Mouse (Mus musculus) heart, postnatal 0 days (tissue): Measurements from ENCODE around the gene Macc1. TPM values are rescaled to one million over a fixed set of nuclear protein-coding genes. Genes with fewer than 3 reads are reported as not detected.

ENCODE experiments used
- ATAC-seq: fragments of 200-750 bp; cut with Nextera tagmentation; 2 replicates; pipeline ENCODE4 v1.8.0; 2017; ENCODE audit warnings: low read depth, moderate number of reproducible peaks, moderate library complexity; ENCODE audit not compliant: insufficient read depth
- DNase-seq: peaks from one replicate; pipeline ENCODE4 v3.0.0-alpha.2; 2016; ENCODE audit warnings: low spot score
- H3K27ac ChIP-seq: fragments of 300-500 bp; sonication (generic); 2 replicates; pipeline ENCODE4 v1.5.1; 2014; ENCODE audit warnings: low read depth, mild to moderate bottlenecking
- H3K27me3 ChIP-seq: fragments of 300-500 bp; sonication (generic); 2 replicates; pipeline ENCODE4 v1.6.1; 2014; ENCODE audit warnings: low read length, mixed read lengths; ENCODE audit not compliant: control insufficient read depth, insufficient read depth
- H3K36me3 ChIP-seq: fragments of 300-500 bp; sonication (generic); replicated peaks from 2 replicates; pipeline ENCODE4 v1.6.1; 2014; ENCODE audit warnings: low read length, mixed read lengths; ENCODE audit not compliant: control insufficient read depth, insufficient read depth
- H3K4me1 ChIP-seq: fragments of 300-500 bp; sonication (generic); 2 replicates; pipeline ENCODE4 v1.6.1; 2014; ENCODE audit warnings: antibody characterized with exemption; ENCODE audit not compliant: control insufficient read depth, insufficient read depth
- H3K4me2 ChIP-seq: fragments of 300-500 bp; sonication (generic); 2 replicates; pipeline ENCODE4 v1.6.1; 2014; ENCODE audit warnings: low read depth, mild to moderate bottlenecking, low read length, moderate library complexity
- H3K4me3 ChIP-seq: fragments of 300-500 bp; sonication (generic); 2 replicates; pipeline ENCODE4 v1.5.1; 2014; ENCODE audit warnings: low read depth, low read length
- H3K9ac ChIP-seq: fragments of 300-500 bp; sonication (generic); replicated peaks from 2 replicates; pipeline ENCODE4 v1.6.1; 2014; ENCODE audit warnings: low read depth, low read length, mixed read lengths
- H3K9me3 ChIP-seq: fragments of 300-500 bp; sonication (generic); replicated peaks from 2 replicates; pipeline ENCODE4 v1.6.1; 2016; ENCODE audit warnings: low read length; ENCODE audit not compliant: control insufficient read depth
- CTCF ChIP-seq: IDR thresholded peaks from 2 replicates; pipeline ENCODE4 v1.5.1; 2016; ENCODE audit warnings: antibody characterized with exemption, control low read depth, low read depth
- EP300 ChIP-seq: IDR thresholded peaks from 2 replicates; pipeline ENCODE4 v1.6.1; 2016; ENCODE audit warnings: antibody characterized with exemption, low read depth
- WGBS: fragments of 180-500 bp; shearing (Covaris S2); extraction: QIAGEN DNeasy Blood & Tissue Kit; methylation state at CpG from one replicate; pipeline ENCODE4 v1.1.7; 2014; 5-methylcytosine and 5-hydroxymethylcytosine counted together
- polyA plus RNA-seq: library from polyadenylated mRNA; unstranded; fragments of >200 nt; fragmentation: Nextera tagmentation; extraction: Ambion mirVana; gene quantifications from 2 replicates; pipeline ENCODE4 v1.2.1, GENCODE M21; 2015
- total RNA-seq: library from RNA; depleted of rRNA; stranded (reverse); fragments of >200 nt; gene quantifications from 2 replicates; pipeline ENCODE4 v1.2.3, GENCODE M21; 2014; ENCODE audit warnings: low replicate concordance

Gene Macc1
- total and polyA plus RNA-seq, 2 experiments from 2014 or later: not detected

DNA sequence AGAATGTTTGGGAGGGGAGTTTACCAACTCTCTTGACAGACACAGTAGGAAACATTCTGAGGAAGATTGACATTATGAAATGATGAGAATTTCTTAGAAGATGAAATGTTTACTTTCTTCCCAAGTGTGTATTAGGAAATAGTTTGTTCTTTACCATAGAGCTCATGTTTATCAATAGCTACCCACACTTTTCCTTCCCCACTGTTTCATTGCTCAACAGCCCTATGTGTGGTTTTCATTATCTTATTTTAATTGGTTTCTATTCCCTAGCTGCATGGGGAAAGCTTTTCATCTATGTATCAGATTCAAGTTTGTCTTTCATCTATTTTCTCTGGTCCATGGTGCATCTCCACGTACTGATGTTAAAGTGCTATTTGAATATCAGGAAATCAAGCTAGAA, 37.8 kb upstream of the Macc1 start:
- no peak overlapping the region for H3K9ac ChIP-seq
- no peaks in the 10 kb centered on the region for H3K27me3 ChIP-seq
- H3K4me1 ChIP-seq: no peaks in the 10 kb centered on the region
- H3K4me2 ChIP-seq: no peak overlapping the region
- DNase-seq: no peak
- H3K4me3 ChIP-seq: no peak overlapping the region
- no peaks in the 10 kb centered on the region for H3K36me3 ChIP-seq
- H3K9me3 ChIP-seq: no peaks in the 10 kb centered on the region
- no peak overlapping the region for H3K27ac ChIP-seq
- ATAC-seq: no peak
- TF ChIP-seq CTCF: no peak
- TF ChIP-seq EP300: no peak
- whole genome bisulfite sequencing: 69% methylated on average over 1 of the region's 1 CpGs

DNA sequence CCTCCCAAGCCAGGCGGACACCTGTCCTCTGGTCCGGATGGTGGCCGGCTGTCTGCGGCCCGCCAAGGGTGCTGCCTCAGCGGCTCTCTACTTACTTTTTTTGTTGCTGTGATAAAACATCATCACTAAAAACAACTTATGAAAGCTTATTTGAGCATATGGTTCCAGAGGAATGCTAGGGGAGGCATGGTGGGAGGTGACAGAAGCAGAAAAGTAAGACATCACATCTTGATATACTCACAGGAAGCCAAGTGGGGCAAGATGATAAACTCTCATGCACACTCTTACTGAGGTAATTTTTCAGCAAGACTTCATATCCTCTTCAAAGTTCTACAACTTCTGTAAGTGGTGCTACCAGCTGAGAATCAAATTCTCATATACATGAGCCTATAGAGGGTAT, 22.5 kb upstream of the Macc1 start:
- Histone ChIP-seq H3K36me3 (no peaks in the 10 kb centered on the region), H3K4me3 (no peak overlapping the region), H3K27me3 (no peaks in the 10 kb centered on the region), H3K9me3 (no peaks in the 10 kb centered on the region), H3K27ac (no peak overlapping the region), H3K4me1 (no peaks in the 10 kb centered on the region), H3K9ac (no peak overlapping the region), H3K4me2 (no peak overlapping the region)
- 84% methylated on average over 5 of the region's 6 CpGs for WGBS
- ATAC-seq (no peak), DNase-seq (no peak)
- no peak for TF ChIP-seq CTCF
- TF ChIP-seq EP300: no peak

DNA sequence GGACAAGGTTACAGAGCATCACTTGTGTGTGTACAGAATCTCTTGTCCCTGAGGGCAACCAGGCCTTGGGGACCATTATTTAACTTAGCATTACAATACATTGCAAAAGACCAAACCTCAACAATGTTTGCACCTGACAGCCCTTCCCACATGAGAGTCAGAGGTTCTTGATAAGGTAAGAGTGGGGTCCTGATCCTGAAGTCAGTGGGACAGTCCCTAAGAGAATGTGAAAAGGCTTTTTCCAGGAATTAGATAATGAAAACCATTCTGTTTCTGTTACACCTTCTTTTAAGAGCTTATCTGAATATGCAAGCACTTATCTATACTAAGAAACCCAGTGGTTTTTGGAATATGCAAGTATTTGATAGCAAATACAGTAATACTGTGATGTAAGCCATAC, 10.5 kb upstream of the Macc1 start:
- H3K9ac ChIP-seq: no peak overlapping the region
- no peak overlapping the region for H3K4me2 ChIP-seq
- ATAC-seq (no peak), DNase-seq (no peak)
- H3K4me3 ChIP-seq: no peak overlapping the region
- H3K27ac ChIP-seq: no peak overlapping the region
- no peaks in the 10 kb centered on the region for H3K27me3 ChIP-seq
- no peak for TF ChIP-seq CTCF
- H3K9me3 ChIP-seq: no peaks in the 10 kb centered on the region
- H3K4me1 ChIP-seq: no peaks in the 10 kb centered on the region
- no peaks in the 10 kb centered on the region for H3K36me3 ChIP-seq

DNA sequence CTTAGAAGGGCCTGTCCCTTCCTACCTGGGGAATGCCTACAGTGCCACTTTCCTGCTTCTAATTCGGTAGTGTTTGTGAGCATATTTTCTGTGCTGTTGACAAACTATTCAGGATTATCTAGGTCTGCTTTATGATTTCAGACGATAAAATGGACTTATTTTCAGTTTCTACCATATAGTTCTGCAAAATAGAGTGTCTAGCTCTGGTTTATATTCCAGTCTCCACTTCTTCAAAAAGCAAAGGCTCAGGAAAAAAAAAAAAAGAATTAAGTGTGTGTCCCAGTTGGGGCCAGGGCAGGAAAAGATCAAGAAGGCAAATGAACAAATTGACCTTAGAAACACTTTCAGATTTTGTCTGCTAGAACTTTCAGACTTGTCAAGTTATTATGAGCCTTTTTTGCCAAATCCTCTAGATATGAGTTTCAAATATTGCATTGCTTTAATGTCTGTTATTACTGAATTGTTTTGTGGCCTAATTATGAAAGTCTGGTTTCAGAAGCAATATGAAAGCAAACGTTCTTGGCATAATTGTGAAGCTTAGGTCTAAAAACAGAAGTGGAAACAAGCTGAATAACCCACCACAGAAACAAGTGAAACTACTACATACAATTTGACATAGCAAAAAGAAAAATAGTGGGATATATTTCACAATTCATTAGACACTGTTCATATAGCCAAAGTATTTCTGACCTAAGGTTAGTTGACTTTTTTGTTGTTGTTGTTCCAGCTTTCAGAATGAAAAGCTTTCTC, 881 bp upstream of the Macc1 start:
- 55% methylated on average over 3 of the region's 3 CpGs for WGBS
- no peaks in the 10 kb centered on the region for H3K27me3 ChIP-seq
- ATAC-seq: no peak
- H3K4me1 ChIP-seq: no peaks in the 10 kb centered on the region
- no peak overlapping the region for H3K27ac ChIP-seq
- no peak overlapping the region for H3K4me3 ChIP-seq
- TF ChIP-seq EP300: no peak
- no peak for TF ChIP-seq CTCF
- H3K9ac ChIP-seq: no peak overlapping the region
- no peaks in the 10 kb centered on the region for H3K9me3 ChIP-seq
- no peaks in the 10 kb centered on the region for H3K36me3 ChIP-seq
- no peak overlapping the region for H3K4me2 ChIP-seq
- DNase-seq: no peak

DNA sequence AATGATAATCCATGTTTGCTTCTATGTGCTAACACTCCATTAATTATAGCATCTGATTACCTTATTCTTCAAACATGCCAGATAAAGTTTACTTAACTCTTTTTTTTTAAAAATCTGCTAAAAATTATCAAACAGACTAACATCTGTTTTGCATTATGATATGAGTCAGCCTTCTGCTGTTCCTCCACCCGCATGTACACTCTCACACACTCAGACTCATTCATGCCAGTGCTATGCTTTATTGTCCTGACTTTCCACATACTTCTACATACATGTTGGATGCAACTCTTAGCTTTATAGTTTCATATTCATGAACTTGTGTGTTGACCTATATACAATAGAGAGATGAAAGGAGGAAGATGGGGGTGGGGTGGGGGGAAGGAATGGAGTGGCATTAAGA, 4.7 kb downstream of the Macc1 start:
- ATAC-seq (no peak), DNase-seq (peak; percentile 17)
- H3K9me3 ChIP-seq: no peaks in the 10 kb centered on the region
- H3K4me3 ChIP-seq: no peak overlapping the region
- no peak overlapping the region for H3K27ac ChIP-seq
- H3K4me2 ChIP-seq: no peak overlapping the region
- H3K4me1 ChIP-seq: no peaks in the 10 kb centered on the region
- TF ChIP-seq CTCF: no peak
- TF ChIP-seq EP300: no peak
- H3K9ac ChIP-seq: no peak overlapping the region
- no peaks in the 10 kb centered on the region for H3K36me3 ChIP-seq
- no peaks in the 10 kb centered on the region for H3K27me3 ChIP-seq
- 71% methylated on average over 1 of the region's 1 CpGs for WGBS

DNA sequence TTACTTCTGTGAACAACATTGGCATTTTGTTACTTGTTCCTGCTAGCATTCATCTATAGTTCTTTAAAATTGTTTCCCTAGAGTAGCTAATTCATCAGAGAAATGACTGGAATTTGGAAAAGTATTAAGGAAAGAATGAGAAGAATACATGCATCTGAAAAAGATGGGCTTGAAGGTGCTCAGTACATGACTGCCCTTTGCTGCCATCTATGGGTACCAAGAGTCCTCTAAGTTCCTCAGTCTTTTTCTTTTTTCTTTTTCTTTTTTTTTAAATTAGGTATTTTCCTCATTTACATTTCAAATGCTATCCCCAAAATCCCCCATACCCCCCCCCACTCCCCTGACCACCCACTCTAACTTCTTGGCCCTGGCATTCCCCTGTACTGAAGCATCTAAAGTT, 11.3 kb downstream of the Macc1 start:
- ATAC-seq (no peak), DNase-seq (no peak)
- Histone ChIP-seq H3K27ac (no peak overlapping the region), H3K4me1 (no peaks in the 10 kb centered on the region), H3K4me2 (no peak overlapping the region), H3K36me3 (no peaks in the 10 kb centered on the region), H3K27me3 (no peaks in the 10 kb centered on the region), H3K9me3 (no peaks in the 10 kb centered on the region), H3K9ac (no peak overlapping the region), H3K4me3 (no peak overlapping the region)
- TF ChIP-seq EP300: no peak
- peak; percentile 36 for TF ChIP-seq CTCF
